In genomic region chr19:7494187-7495015, GRCm38 (mm10) we compare ENCODE assay signal across 8 mouse cellular contexts. TPM values are rescaled to one million over a fixed set of nuclear protein-coding genes. Genes with fewer than 3 reads are reported as not detected.
DNase-seq lines count a peak whose midpoint lies in the region; ATAC-seq and TF ChIP-seq lines count a peak whose summit lies in the region.

No protein-coding gene starts in this region.

- peaks cover 9% of the 10 kb centered on the region for H3K4me1 ChIP-seq in forebrain, embryonic 15.5 days
- H3K4me1 ChIP-seq in lung, embryonic 14.5 days (ENCODE audit: insufficient read depth) = no peaks in the 10 kb centered on the region
- H3K4me1 ChIP-seq in olfactory bulb, adult 2 months (ENCODE audit: control insufficient read depth, insufficient read depth, low read length) = peaks cover 2% of the 10 kb centered on the region; the same call in 1 of the 2 replicates
- H3K4me1 ChIP-seq in thymus, adult 2 months (replicated peaks; ENCODE audit: control insufficient read depth, insufficient read depth, low read length) = peaks cover 6% of the 10 kb centered on the region; the same call in 1 of the 2 replicates

- H3K9me3 ChIP-seq in forebrain, embryonic 15.5 days = no peaks in the 10 kb centered on the region
- H3K9me3 ChIP-seq in lung, embryonic 14.5 days (ENCODE audit: low read depth, low read length) = no peaks in the 10 kb centered on the region

- intact Hi-C loops in heart, postnatal 36 days (cut with DNase I) = no loop called here

- ATAC-seq in forebrain, embryonic 15.5 days (replicated peaks) = peak; percentile 97
- ATAC-seq in lung, embryonic 14.5 days (ENCODE audit: insufficient read depth) = peak; percentile 96

- TF ChIP-seq CTCF in layer of hippocampus, adult 2 months (conservative IDR thresholded peaks at IDR 0.05) = peak; percentile 41; the same call in 1 of the 2 replicates
- TF ChIP-seq CTCF in lung, embryonic 14.5 days (IDR thresholded peaks at IDR 0.05; ENCODE audit: low read depth) = no peak
- no peak for TF ChIP-seq CTCF in olfactory bulb, adult 2 months (IDR thresholded peaks at IDR 0.05; ENCODE audit: insufficient read depth, low read depth, low read length)
- TF ChIP-seq CTCF in thymus, adult 2 months (IDR thresholded peaks at IDR 0.05; ENCODE audit: borderline replicate concordance, control insufficient read depth, extremely low read depth, insufficient read depth, low read length, poor library complexity) = peak; percentile 32; the same call in 1 of the 2 replicates

- peak overlapping the region; percentile 72 for H3K4me2 ChIP-seq in forebrain, embryonic 15.5 days (replicated peaks)
- peak overlapping the region; percentile 81 for H3K4me2 ChIP-seq in lung, embryonic 14.5 days

- H3K27ac ChIP-seq in forebrain, embryonic 15.5 days (replicated peaks) = peak overlapping the region; percentile 99
- H3K27ac ChIP-seq in layer of hippocampus, adult 2 months = peak overlapping the region; percentile 99
- peak overlapping the region; percentile 99 for H3K27ac ChIP-seq in lung, embryonic 14.5 days (ENCODE audit: low read depth)
- H3K27ac ChIP-seq in olfactory bulb, adult 2 months (ENCODE audit: insufficient read depth, low read depth, low read length) = peak overlapping the region; percentile 88
- peak overlapping the region; percentile 49 for H3K27ac ChIP-seq in thymus, adult 2 months (ENCODE audit: control insufficient read depth, insufficient read depth, low read length)

- H3K36me3 ChIP-seq in forebrain, embryonic 15.5 days = no peaks in the 10 kb centered on the region
- H3K36me3 ChIP-seq in lung, embryonic 14.5 days (ENCODE audit: insufficient read depth) = 0 out of 2 replicates have a peak, but pooled peaks cover 3% of the 10 kb centered on the region
- H3K36me3 ChIP-seq in thymus, adult 2 months (ENCODE audit: control insufficient read depth, insufficient read depth, low read length) = no peaks in the 10 kb centered on the region

- TF ChIP-seq POLR2A in olfactory bulb, adult 2 months (IDR thresholded peaks at IDR 0.05; ENCODE audit: insufficient read depth, low read depth, low read length) = peak; percentile 73
- TF ChIP-seq POLR2A in thymus, adult 2 months (IDR thresholded peaks at IDR 0.05; ENCODE audit: control insufficient read depth, extremely low read depth, insufficient read depth, low read length, poor library complexity) = peak; percentile 66

- under 1% methylated on average over 84 of the region's 84 CpGs for WGBS in forebrain, embryonic 15.5 days
- WGBS in lung, embryonic 14.5 days = under 1% methylated on average over 84 of the region's 84 CpGs
- WGBS in olfactory bulb, adult 2 months = under 1% methylated on average over 84 of the region's 84 CpGs
- under 1% methylated on average over 84 of the region's 84 CpGs for WGBS in thymus, adult 2 months

- DNase-seq in ES-CJ7 (ENCODE audit: low read depth, low spot score) = peak; percentile 97
- DNase-seq in cerebellum, adult 11 months = peak; percentile 96
- peak; percentile 90 to 94 for DNase-seq in heart, postnatal 36 days
- peak; percentile 98 to 99 for DNase-seq in layer of hippocampus, adult 2 months (ENCODE audit: low spot score in 2 of 2)
- DNase-seq in lung, embryonic 14.5 days = peak; percentile 98
- peak; percentile 84 for DNase-seq in thymus, adult 2 months

- H3K27me3 ChIP-seq in forebrain, embryonic 15.5 days = no peaks in the 10 kb centered on the region
- no peaks in the 10 kb centered on the region for H3K27me3 ChIP-seq in lung, embryonic 14.5 days (ENCODE audit: insufficient read depth, low read length)
- no peaks in the 10 kb centered on the region for H3K27me3 ChIP-seq in thymus, adult 2 months (ENCODE audit: control insufficient read depth, insufficient read depth, low read length)

- peak overlapping the region; percentile 95 for H3K9ac ChIP-seq in forebrain, embryonic 15.5 days (replicated peaks)
- peak overlapping the region; percentile 92 for H3K9ac ChIP-seq in lung, embryonic 14.5 days

- H3K4me3 ChIP-seq in forebrain, embryonic 15.5 days = peak overlapping the region; percentile 97
- peak overlapping the region; percentile 89 for H3K4me3 ChIP-seq in layer of hippocampus, adult 2 months
- peak overlapping the region; percentile 73 for H3K4me3 ChIP-seq in lung, embryonic 14.5 days (ENCODE audit: low read depth, low read length)
- H3K4me3 ChIP-seq in olfactory bulb, adult 2 months (ENCODE audit: insufficient read depth, low read depth, low read length) = peak overlapping the region; percentile 61
- H3K4me3 ChIP-seq in thymus, adult 2 months (ENCODE audit: control insufficient read depth, insufficient read depth, low read length) = peak overlapping the region; percentile 66

RNA-seq across cellular contexts. Expression of gene Atl3, which starts 0.6 kb away (rescaled TPM):
- polyA plus RNA-seq in forebrain, embryonic 15.5 days (2015; fragmentation: Nextera tagmentation; extraction: Ambion mirVana) = 6.4 and 8.1 TPM in 2 replicates
- total RNA-seq in heart, postnatal 36 days (2021) = 10 to 100 TPM; 17.2 to 20.1 TPM
- total RNA-seq in layer of hippocampus, adult 2 months (2021) = 10 to 100 TPM; 20.5 to 23.0 TPM
- polyA plus RNA-seq in lung, embryonic 14.5 days (2014; fragmentation: Nextera tagmentation; extraction: Ambion mirVana) = 20.8 and 25.0 TPM in 2 replicates
- not detected in 2 replicates for polyA plus RNA-seq in olfactory bulb, adult 2 months (2012; ENCODE audit: insufficient read depth, insufficient read length, low replicate concordance, missing spikeins)
- 15.3 and 17.4 TPM in 2 replicates for polyA plus RNA-seq in thymus, adult 2 months (2012; rRNA removed)

RNA-seq across cellular contexts. Expression of gene Rtn3, which starts 11.3 kb away (rescaled TPM):
- polyA plus RNA-seq in forebrain, embryonic 15.5 days (2015; fragmentation: Nextera tagmentation; extraction: Ambion mirVana) = 517 and 533 TPM in 2 replicates
- 10 to 100 TPM; 75.7 to 76.9 TPM for total RNA-seq in heart, postnatal 36 days (2021)
- 100 to 1,000 TPM; 733 to 764 TPM for total RNA-seq in layer of hippocampus, adult 2 months (2021)
- polyA plus RNA-seq in lung, embryonic 14.5 days (2014; fragmentation: Nextera tagmentation; extraction: Ambion mirVana) = 107 and 112 TPM in 2 replicates
- polyA plus RNA-seq in olfactory bulb, adult 2 months (2012; ENCODE audit: insufficient read depth, insufficient read length, low replicate concordance, missing spikeins) = 345 and 642 TPM in 2 replicates
- polyA plus RNA-seq in thymus, adult 2 months (2012; rRNA removed) = 197 and 239 TPM in 2 replicates

Comparison
In these comparisons a context has a peak if more than half of its experiments do, and no peak if none do; other contexts are left out.
1. Peak in every context shown above with its lines: DNase-seq, ATAC-seq, H3K4me3 ChIP-seq and H3K27ac ChIP-seq.
2. H3K27ac ChIP-seq: peak in every context shown above with its lines; median percentile 99 in forebrain, embryonic 15.5 days; 99 in layer of hippocampus, adult 2 months; 99 in lung, embryonic 14.5 days; 88 in olfactory bulb, adult 2 months; 49 in thymus, adult 2 months.
3. CTCF ChIP-seq: peak in layer of hippocampus, adult 2 months (single experiment) and thymus, adult 2 months (single experiment); none in lung, embryonic 14.5 days (single experiment) and olfactory bulb, adult 2 months (single experiment).